Mouse (Mus musculus): ENCODE measurements at regions not wholly inside any gene's neighbourhood (a gene's known extent, or its start where the extent isn't known, plus 50 kb on each side); places are given as distances from the start of the nearest gene placed in this dataset.

DNA sequence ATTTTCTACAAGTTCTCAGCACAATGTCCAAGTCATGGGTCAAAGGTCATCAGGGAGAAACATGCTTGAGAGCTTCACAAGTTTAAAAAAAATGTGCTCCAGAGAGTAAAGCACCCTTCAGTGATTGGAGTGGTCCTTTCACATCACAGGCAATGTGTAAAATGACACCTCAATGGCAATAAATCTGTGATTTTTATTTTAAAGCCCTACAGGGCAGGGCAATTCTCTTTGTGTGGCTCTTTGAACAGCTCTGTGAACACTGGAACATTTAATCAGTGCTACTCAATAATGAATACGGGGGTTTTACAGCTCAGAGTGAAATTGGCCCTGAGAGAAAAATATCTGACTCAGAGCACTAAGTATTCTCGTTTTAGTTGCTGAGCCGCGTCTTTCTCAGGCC is 563.5 kb upstream of the Adam34 start:
- no peak for ATAC-seq (ENCODE audit: insufficient read depth, low FRiP score)
- Histone ChIP-seq H3K4me2 (ENCODE audit: low read depth, low read length) (no peak overlapping the region), H3K4me1 (ENCODE audit: control insufficient read depth, insufficient read depth, low read length) (no peaks in the 10 kb centered on the region), H3K36me3 (ENCODE audit: control insufficient read depth, insufficient read depth, low read length) (no peaks in the 10 kb centered on the region), H3K27me3 (ENCODE audit: control insufficient read depth, insufficient read depth, low read length) (no peaks in the 10 kb centered on the region), H3K9ac (ENCODE audit: low read length) (no peak overlapping the region), H3K9me3 (replicated peaks; ENCODE audit: control insufficient read depth, low read length) (no peaks in the 10 kb centered on the region), H3K27ac (ENCODE audit: low read length) (no peak overlapping the region), H3K4me3 (replicated peaks; ENCODE audit: low read length) (no peak overlapping the region)
- 65% methylated on average over 4 of the region's 4 CpGs for WGBS

- H3K36me3 ChIP-seq (ENCODE audit: control insufficient read depth, insufficient read depth, low read length), result no peaks in the 10 kb centered on the region
Measured at GRCm38 (mm10) chr8:44318216-44318615, 608.4 kb upstream of the Adam34 start.

GRCm38 (mm10) chr8:44334323-44334993 is 600.8 kb upstream of the Fat1 start:
- H3K9me3 ChIP-seq (replicated peaks; ENCODE audit: control insufficient read depth, low read length), result no peaks in the 10 kb centered on the region
- H3K36me3 ChIP-seq (ENCODE audit: control insufficient read depth, insufficient read depth, low read length), result no peaks in the 10 kb centered on the region
- no peaks in the 10 kb centered on the region for H3K4me1 ChIP-seq (ENCODE audit: control insufficient read depth, insufficient read depth, low read length)
- H3K4me2 ChIP-seq (ENCODE audit: low read depth, low read length), result no peak overlapping the region
- no peak for ATAC-seq (ENCODE audit: insufficient read depth, low FRiP score)
- no peak overlapping the region for H3K4me3 ChIP-seq (replicated peaks; ENCODE audit: low read length)
- 79% methylated on average over 6 of the region's 6 CpGs for WGBS
- no peaks in the 10 kb centered on the region for H3K27me3 ChIP-seq (ENCODE audit: control insufficient read depth, insufficient read depth, low read length)
- H3K27ac ChIP-seq (ENCODE audit: low read length), result no peak overlapping the region
- no peak overlapping the region for H3K9ac ChIP-seq (ENCODE audit: low read length)

More at GRCm38 (mm10) chr8:44318216-44318615, 608.4 kb upstream of the Adam34 start:
- no peak overlapping the region for H3K4me3 ChIP-seq (replicated peaks; ENCODE audit: low read length)
- H3K4me2 ChIP-seq (ENCODE audit: low read depth, low read length), result no peak overlapping the region
- ATAC-seq (ENCODE audit: insufficient read depth, low FRiP score), result no peak
- no peak overlapping the region for H3K27ac ChIP-seq (ENCODE audit: low read length)
- no peaks in the 10 kb centered on the region for H3K9me3 ChIP-seq (replicated peaks; ENCODE audit: control insufficient read depth, low read length)
- H3K27me3 ChIP-seq (ENCODE audit: control insufficient read depth, insufficient read depth, low read length), result no peaks in the 10 kb centered on the region
- H3K9ac ChIP-seq (ENCODE audit: low read length), result no peak overlapping the region
- no peaks in the 10 kb centered on the region for H3K4me1 ChIP-seq (ENCODE audit: control insufficient read depth, insufficient read depth, low read length)

- Histone ChIP-seq H3K4me2 (ENCODE audit: low read depth, low read length) (no peak overlapping the region), H3K27ac (ENCODE audit: low read length) (no peak overlapping the region), H3K4me3 (replicated peaks; ENCODE audit: low read length) (no peak overlapping the region), H3K27me3 (ENCODE audit: control insufficient read depth, insufficient read depth, low read length) (no peaks in the 10 kb centered on the region), H3K9ac (ENCODE audit: low read length) (no peak overlapping the region), H3K4me1 (ENCODE audit: control insufficient read depth, insufficient read depth, low read length) (no peaks in the 10 kb centered on the region), H3K9me3 (replicated peaks; ENCODE audit: control insufficient read depth, low read length) (no peaks in the 10 kb centered on the region), H3K36me3 (ENCODE audit: control insufficient read depth, insufficient read depth, low read length) (no peaks in the 10 kb centered on the region)
- no peak for ATAC-seq (ENCODE audit: insufficient read depth, low FRiP score)
- WGBS, result 74% methylated on average over 2 of the region's 2 CpGs
Measured at GRCm38 (mm10) chr8:44343401-44343800, 591.8 kb upstream of the Fat1 start.

- Histone ChIP-seq H3K9me3 (replicated peaks; ENCODE audit: control insufficient read depth, low read length) (no peaks in the 10 kb centered on the region), H3K36me3 (ENCODE audit: control insufficient read depth, insufficient read depth, low read length) (no peaks in the 10 kb centered on the region), H3K4me1 (ENCODE audit: control insufficient read depth, insufficient read depth, low read length) (no peaks in the 10 kb centered on the region), H3K9ac (ENCODE audit: low read length) (no peak overlapping the region), H3K27me3 (ENCODE audit: control insufficient read depth, insufficient read depth, low read length) (no peaks in the 10 kb centered on the region), H3K4me3 (replicated peaks; ENCODE audit: low read length) (no peak overlapping the region), H3K4me2 (ENCODE audit: low read depth, low read length) (no peak overlapping the region), H3K27ac (ENCODE audit: low read length) (no peak overlapping the region)
- 50% methylated on average over 2 of the region's 2 CpGs for WGBS
- no peak for ATAC-seq (ENCODE audit: insufficient read depth, low FRiP score)
Measured at GRCm38 (mm10) chr8:44343924-44344323, 591.3 kb upstream of the Fat1 start.

GRCm38 (mm10) chr8:44347412-44347811 is 587.8 kb upstream of the Fat1 start:
- no peak overlapping the region for H3K4me2 ChIP-seq (ENCODE audit: low read depth, low read length)
- no peak for ATAC-seq (ENCODE audit: insufficient read depth, low FRiP score)
- H3K27ac ChIP-seq (ENCODE audit: low read length), result no peak overlapping the region
- H3K36me3 ChIP-seq (ENCODE audit: control insufficient read depth, insufficient read depth, low read length), result no peaks in the 10 kb centered on the region
- no peaks in the 10 kb centered on the region for H3K9me3 ChIP-seq (replicated peaks; ENCODE audit: control insufficient read depth, low read length)
- 74% methylated on average over 1 of the region's 1 CpGs for WGBS
- no peak overlapping the region for H3K4me3 ChIP-seq (replicated peaks; ENCODE audit: low read length)
- H3K4me1 ChIP-seq (ENCODE audit: control insufficient read depth, insufficient read depth, low read length), result no peaks in the 10 kb centered on the region
- H3K9ac ChIP-seq (ENCODE audit: low read length), result no peak overlapping the region
- H3K27me3 ChIP-seq (ENCODE audit: control insufficient read depth, insufficient read depth, low read length), result no peaks in the 10 kb centered on the region

GRCm38 (mm10) chr8:44373987-44374386 is 561.3 kb upstream of the Fat1 start:
- no peaks in the 10 kb centered on the region for H3K4me1 ChIP-seq (ENCODE audit: control insufficient read depth, insufficient read depth, low read length)
- ATAC-seq (ENCODE audit: insufficient read depth, low FRiP score), result no peak
- H3K36me3 ChIP-seq (ENCODE audit: control insufficient read depth, insufficient read depth, low read length), result no peaks in the 10 kb centered on the region
- H3K4me3 ChIP-seq (replicated peaks; ENCODE audit: low read length), result no peak overlapping the region
- no peak overlapping the region for H3K9ac ChIP-seq (ENCODE audit: low read length)
- no peak overlapping the region for H3K27ac ChIP-seq (ENCODE audit: low read length)
- WGBS, result 37% methylated on average over 6 of the region's 6 CpGs
- no peaks in the 10 kb centered on the region for H3K27me3 ChIP-seq (ENCODE audit: control insufficient read depth, insufficient read depth, low read length)
- H3K9me3 ChIP-seq (replicated peaks; ENCODE audit: control insufficient read depth, low read length), result no peaks in the 10 kb centered on the region
- H3K4me2 ChIP-seq (ENCODE audit: low read depth, low read length), result no peak overlapping the region

GRCm38 (mm10) chr8:44377731-44378130 is 557.5 kb upstream of the Fat1 start:
- H3K36me3 ChIP-seq (ENCODE audit: control insufficient read depth, insufficient read depth, low read length), result no peaks in the 10 kb centered on the region
- 52% methylated on average over 3 of the region's 3 CpGs for WGBS
- no peaks in the 10 kb centered on the region for H3K4me1 ChIP-seq (ENCODE audit: control insufficient read depth, insufficient read depth, low read length)
- H3K9me3 ChIP-seq (replicated peaks; ENCODE audit: control insufficient read depth, low read length), result no peaks in the 10 kb centered on the region
- no peak overlapping the region for H3K4me2 ChIP-seq (ENCODE audit: low read depth, low read length)
- H3K27ac ChIP-seq (ENCODE audit: low read length), result no peak overlapping the region
- H3K27me3 ChIP-seq (ENCODE audit: control insufficient read depth, insufficient read depth, low read length), result no peaks in the 10 kb centered on the region
- no peak for ATAC-seq (ENCODE audit: insufficient read depth, low FRiP score)
- H3K9ac ChIP-seq (ENCODE audit: low read length), result no peak overlapping the region
- no peak overlapping the region for H3K4me3 ChIP-seq (replicated peaks; ENCODE audit: low read length)

GRCm38 (mm10) chr8:44408462-44408861 is 526.8 kb upstream of the Fat1 start:
- ATAC-seq (ENCODE audit: insufficient read depth, low FRiP score), result no peak
- no peak overlapping the region for H3K27ac ChIP-seq (ENCODE audit: low read length)
- whole genome bisulfite sequencing, result 94% methylated on average over 6 of the region's 6 CpGs
- no peaks in the 10 kb centered on the region for H3K4me1 ChIP-seq (ENCODE audit: control insufficient read depth, insufficient read depth, low read length)
- H3K4me3 ChIP-seq (replicated peaks; ENCODE audit: low read length), result no peak overlapping the region
- H3K4me2 ChIP-seq (ENCODE audit: low read depth, low read length), result no peak overlapping the region
- H3K9ac ChIP-seq (ENCODE audit: low read length), result no peak overlapping the region
- no peaks in the 10 kb centered on the region for H3K36me3 ChIP-seq (ENCODE audit: control insufficient read depth, insufficient read depth, low read length)
- 0 out of 2 replicates have a peak, but pooled peaks cover 3% of the 10 kb centered on the region for H3K9me3 ChIP-seq (replicated peaks; ENCODE audit: control insufficient read depth, low read length)
- H3K27me3 ChIP-seq (ENCODE audit: control insufficient read depth, insufficient read depth, low read length), result no peaks in the 10 kb centered on the region

All from stomach, embryonic 16.5 days (tissue).